Mouse (Mus musculus): ENCODE results near the gene Gm5129. TPM values are rescaled to one million over a fixed set of nuclear protein-coding genes. Genes with fewer than 3 reads are reported as not detected.
"Not testable (repeated sequence)": the region's sequence is repeated elsewhere in the genome, so short reads cannot be mapped to it uniquely, and the experiment has no call there.

Gm5129 gene
- polyA plus RNA-seq, 1 experiment from 2014 or later, result not detected

DNA sequence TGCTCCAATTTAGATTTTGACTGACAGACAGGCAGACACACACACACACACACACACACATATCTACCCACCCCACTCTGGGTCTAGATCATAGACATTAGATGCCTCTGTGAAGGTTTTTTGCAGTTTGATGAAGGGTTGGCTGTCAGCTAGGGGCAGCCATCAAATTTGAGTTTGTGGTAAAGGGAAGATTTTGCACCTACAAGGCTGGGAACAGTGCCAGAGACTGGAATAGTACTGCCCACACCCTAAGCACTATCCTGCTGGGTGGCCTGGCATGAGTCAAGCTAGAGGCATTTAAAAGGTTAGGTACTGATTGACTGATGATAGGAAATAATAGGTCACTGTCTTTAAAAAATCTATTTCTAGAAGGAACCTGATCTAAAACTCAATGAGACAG is 15.6 kb upstream of the Gm5129 start:
- Histone ChIP-seq H3K4me2 (no peak overlapping the region), H3K4me3 (no peak overlapping the region), H3K36me3 (peaks cover 65% of the 10 kb centered on the region), H3K4me1 (replicated peaks) (no peaks in the 10 kb centered on the region), H3K27ac (no peak overlapping the region), H3K9ac (no peak overlapping the region), H3K27me3 (no peaks in the 10 kb centered on the region), H3K9me3 (no peaks in the 10 kb centered on the region)
- ATAC-seq (ENCODE audit: low FRiP score), result no peak

DNA sequence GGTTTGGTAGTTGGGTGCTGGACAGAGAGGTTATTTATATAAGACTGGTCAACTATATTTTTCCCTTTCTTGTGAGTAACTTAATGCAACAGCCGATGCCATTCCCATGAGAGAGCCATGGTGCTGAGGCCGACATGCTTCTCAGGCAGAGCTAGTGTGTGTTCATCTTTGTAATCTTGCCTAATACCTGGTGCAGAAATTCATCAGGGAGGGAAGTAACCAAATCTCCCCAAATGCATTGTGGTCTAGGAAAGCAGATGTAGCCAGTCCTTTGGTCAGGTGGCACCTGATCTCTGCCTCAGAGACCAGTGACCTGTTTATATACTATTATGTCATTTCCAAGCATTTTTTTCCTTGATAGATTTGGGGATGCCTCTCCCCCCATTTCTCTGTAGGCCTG is 11.9 kb upstream of the Gm5129 start:
- no peak overlapping the region for H3K9ac ChIP-seq
- H3K9me3 ChIP-seq, result no peaks in the 10 kb centered on the region
- H3K4me3 ChIP-seq, result no peak overlapping the region
- H3K4me2 ChIP-seq, result no peak overlapping the region
- H3K4me1 ChIP-seq (replicated peaks), result no peaks in the 10 kb centered on the region
- peaks cover 30% of the 10 kb centered on the region for H3K36me3 ChIP-seq
- WGBS, result 95% methylated on average over 2 of the region's 2 CpGs
- no peak for ATAC-seq (ENCODE audit: low FRiP score)
- no peaks in the 10 kb centered on the region for H3K27me3 ChIP-seq
- no peak overlapping the region for H3K27ac ChIP-seq

DNA sequence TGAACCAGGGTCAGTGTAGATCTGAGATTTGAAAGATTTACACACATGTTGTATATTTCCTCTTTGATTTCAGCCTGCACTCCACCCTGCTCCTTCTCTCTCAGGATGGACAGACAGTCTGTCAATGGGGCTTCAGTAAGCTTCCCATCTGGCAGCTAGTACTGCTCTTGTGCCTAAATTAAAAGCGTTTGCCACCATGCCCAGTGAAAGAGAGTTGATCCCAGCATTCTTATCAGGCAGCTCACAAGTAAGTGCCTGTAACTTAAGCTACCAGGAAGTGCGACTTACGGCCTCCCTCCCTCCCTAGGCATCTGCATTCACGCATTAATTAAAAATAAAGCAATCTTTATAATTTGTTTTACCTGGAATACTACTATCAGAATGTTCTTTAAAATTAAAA is 5.4 kb upstream of the Gm5129 start:
- Histone ChIP-seq H3K9ac (no peak overlapping the region), H3K4me1 (replicated peaks) (peaks cover 36% of the 10 kb centered on the region), H3K9me3 (no peaks in the 10 kb centered on the region), H3K27ac (no peak overlapping the region), H3K27me3 (no peaks in the 10 kb centered on the region), H3K36me3 (peaks cover 7% of the 10 kb centered on the region; the same call in 1 of the 2 replicates), H3K4me2 (no peak overlapping the region), H3K4me3 (no peak overlapping the region)
- ATAC-seq (ENCODE audit: low FRiP score), result no peak
- 85% methylated on average over 4 of the region's 4 CpGs for WGBS

DNA sequence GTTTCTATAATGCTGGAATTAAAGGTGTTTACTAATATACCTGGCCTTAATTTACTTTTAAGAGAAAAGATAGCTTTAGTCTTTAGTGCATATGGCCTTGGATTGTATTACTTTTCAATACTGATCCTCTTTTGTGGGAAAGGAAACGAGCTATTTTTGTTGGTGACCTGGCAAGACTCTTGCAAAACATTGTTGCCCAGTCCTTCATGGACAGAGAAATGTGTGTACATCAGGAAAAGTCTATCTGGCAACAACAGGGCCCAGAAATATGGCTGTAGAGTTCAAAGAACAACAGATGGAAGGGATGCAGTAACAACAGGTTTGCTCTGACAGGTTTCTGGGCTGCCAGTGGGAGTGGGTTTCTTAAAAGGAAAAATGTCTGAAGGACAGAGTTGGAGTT is 4.9 kb upstream of the Gm5129 start:
- Histone ChIP-seq H3K27ac (no peak overlapping the region), H3K27me3 (no peaks in the 10 kb centered on the region), H3K4me1 (replicated peaks) (peaks cover 36% of the 10 kb centered on the region), H3K4me3 (no peak overlapping the region), H3K9me3 (no peaks in the 10 kb centered on the region), H3K4me2 (no peak overlapping the region), H3K9ac (no peak overlapping the region), H3K36me3 (peaks cover 7% of the 10 kb centered on the region; the same call in 1 of the 2 replicates)
- WGBS, result 92% methylated on average over 1 of the region's 1 CpGs
- ATAC-seq (ENCODE audit: low FRiP score), result no peak

DNA sequence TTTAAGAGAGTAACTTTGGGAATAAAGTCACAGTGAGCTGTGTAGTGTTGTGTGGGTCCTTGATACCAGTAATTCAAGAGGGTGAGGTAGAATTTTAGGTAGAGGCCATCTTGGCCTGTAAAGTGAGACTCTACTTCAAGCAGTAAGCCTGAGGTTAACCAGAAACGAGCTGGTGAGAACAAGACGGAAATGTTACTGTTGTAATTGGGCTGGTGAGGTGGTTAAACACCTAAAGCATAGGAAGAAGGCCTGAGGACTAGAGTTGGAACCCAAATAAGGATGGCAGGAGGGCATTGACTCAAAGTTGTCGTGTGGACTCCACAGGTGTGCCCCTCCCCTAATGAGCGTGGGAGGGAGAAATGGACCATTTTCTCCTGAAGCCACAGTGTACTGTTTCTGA is 2.3 kb upstream of the Gm5129 start:
- Histone ChIP-seq H3K4me2 (no peak overlapping the region), H3K27ac (no peak overlapping the region), H3K4me1 (replicated peaks) (peaks cover 43% of the 10 kb centered on the region), H3K27me3 (no peaks in the 10 kb centered on the region), H3K9ac (no peak overlapping the region), H3K9me3 (no peaks in the 10 kb centered on the region), H3K4me3 (no peak overlapping the region), H3K36me3 (peaks cover 7% of the 10 kb centered on the region; the same call in 1 of the 2 replicates)
- 87% methylated on average over 4 of the region's 4 CpGs for WGBS
- no peak for ATAC-seq (ENCODE audit: low FRiP score)

DNA sequence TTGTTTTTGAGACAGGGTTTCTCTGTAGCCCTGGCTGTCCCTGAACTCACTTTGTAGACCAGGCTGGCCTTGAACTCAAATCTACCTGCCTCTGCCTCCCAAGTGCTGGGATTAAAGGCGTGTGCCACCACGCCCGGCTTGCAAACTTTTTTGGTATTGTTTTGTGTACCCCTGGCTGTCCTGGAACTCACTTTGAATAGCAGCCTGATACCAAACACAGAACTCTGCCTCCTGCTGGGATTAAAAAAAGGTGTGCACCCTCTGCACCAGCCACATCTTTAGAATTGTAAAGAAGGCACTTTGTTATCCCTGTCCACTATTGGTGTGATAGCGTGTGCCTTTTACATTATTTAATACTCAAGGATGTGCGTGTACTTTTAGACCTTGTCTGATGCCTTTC is 1.7 kb upstream of the Gm5129 start:
- H3K4me3 ChIP-seq, result peak overlapping the region; percentile 99

DNA sequence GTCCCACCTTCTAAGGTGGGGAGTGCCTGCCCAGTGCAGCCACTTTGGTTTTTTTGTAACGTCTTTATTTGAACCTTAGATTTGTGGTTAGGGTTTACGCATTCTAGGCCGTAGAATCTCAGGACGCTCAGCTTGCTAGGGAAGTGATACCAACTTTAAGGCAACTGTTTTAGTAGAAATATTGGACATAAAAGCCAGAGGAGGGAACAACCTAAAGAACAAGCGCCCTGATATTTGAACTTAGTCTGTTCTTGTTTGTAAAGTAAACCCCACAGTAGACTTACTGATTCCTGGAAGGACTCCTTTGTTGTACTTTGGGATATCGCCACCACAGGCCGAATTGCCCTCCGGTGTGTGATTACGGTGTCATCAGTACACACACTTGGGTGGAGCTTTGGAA is 1.2 kb upstream of the Gm5129 start:
- no peak for ATAC-seq (ENCODE audit: low FRiP score)
- no peaks in the 10 kb centered on the region for H3K27me3 ChIP-seq
- WGBS, result 66% methylated on average over 9 of the region's 9 CpGs
- H3K4me1 ChIP-seq (replicated peaks), result peaks cover 43% of the 10 kb centered on the region
- peak overlapping the region; percentile 98 for H3K9ac ChIP-seq
- H3K4me3 ChIP-seq, result peak overlapping the region; percentile 99
- H3K4me2 ChIP-seq, result peak overlapping the region; percentile 90
- no peak overlapping the region for H3K27ac ChIP-seq
- H3K9me3 ChIP-seq, result no peaks in the 10 kb centered on the region
- peaks cover 1% of the 10 kb centered on the region; the same call in 1 of the 2 replicates for H3K36me3 ChIP-seq

More for the DNA sequence above, 1.7 kb upstream of the Gm5129 start:
- WGBS, result 90% methylated on average over 5 of the region's 5 CpGs
- no peak for ATAC-seq (ENCODE audit: low FRiP score)
- Histone ChIP-seq H3K4me1 (replicated peaks) (peaks cover 43% of the 10 kb centered on the region), H3K36me3 (peaks cover 5% of the 10 kb centered on the region; the same call in 1 of the 2 replicates), H3K9ac (peak overlapping the region; percentile 98; the same call in 1 of the 2 replicates), H3K4me2 (peak overlapping the region; percentile 90), H3K27me3 (no peaks in the 10 kb centered on the region), H3K27ac (no peak overlapping the region), H3K9me3 (no peaks in the 10 kb centered on the region)

DNA sequence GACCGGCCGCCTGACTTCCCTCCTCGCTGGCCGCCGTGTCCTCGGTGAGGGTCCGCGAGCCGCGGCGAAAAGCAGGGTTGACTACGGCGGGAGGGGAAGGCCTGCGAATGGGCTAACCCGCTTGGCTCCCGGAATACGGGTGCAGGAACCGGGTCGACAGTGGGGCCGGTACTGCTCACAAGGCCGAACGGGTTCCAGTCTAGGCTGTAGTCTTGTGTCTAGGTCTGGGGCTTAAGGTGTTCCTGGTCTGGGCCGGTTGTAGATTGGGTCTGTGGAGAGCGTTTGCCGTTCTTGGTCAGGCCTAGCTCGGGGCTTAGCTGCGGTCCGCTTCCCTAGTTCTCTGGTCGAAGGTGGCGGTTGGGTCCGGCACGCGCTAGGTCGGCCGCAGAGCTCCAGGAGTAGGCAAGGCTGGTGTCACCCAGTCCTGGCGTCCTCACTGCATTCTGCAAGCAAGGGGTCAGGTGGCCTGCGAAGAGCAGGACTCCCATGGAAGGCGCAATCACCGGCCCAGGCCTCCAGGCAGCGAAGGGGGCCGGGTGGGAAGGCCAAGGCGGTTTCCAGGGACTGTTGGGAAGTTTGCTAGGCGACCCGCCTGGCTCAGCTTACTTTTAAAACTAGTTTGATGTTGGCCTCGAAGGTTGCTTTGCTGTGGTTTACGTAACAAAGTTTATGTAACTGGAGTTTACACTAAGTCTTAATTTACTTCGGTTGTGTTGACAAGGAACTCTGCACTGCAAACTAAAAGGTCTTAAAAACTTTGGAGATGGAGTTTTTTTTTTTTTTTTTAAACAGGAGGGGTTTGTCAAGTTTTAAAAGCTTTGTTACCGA is 551 bp upstream of the Gm5129 start:
- 2% methylated on average over 48 of the region's 48 CpGs for WGBS
- peak; percentile 73 for ATAC-seq (ENCODE audit: low FRiP score)
- peak overlapping the region; percentile 98 for H3K9ac ChIP-seq

DNA sequence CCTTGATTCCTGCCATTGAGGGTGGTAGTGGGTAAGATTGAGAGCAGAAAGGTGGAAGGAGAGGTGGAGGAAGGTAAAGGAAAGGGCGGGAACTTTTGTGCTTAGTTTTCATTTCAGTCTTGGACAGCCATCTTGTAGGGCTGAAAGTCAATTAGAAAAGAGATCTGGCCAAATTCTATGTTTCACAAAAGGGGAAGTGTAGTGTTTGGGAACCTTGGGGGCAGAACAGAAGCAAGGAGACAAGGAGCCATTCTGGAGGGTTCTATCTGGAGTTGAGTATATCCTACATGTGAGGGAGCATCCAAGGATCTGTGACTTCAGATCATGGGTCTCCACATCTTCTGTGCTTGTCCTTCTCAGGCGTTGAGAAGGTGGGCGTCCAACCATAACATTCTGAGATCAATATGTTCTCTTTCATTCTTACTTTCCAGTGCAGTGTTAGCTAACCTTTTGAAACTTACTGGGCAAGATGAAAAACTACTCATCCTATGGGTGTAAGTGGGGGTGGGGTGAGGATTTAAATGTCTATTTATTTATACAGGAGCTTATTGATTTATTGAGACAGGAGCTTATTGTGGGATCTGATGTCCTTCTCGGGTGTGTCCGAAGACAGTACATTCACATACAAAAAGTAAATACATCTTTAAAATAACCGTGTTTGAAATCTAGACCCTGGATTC is 765 bp downstream of the Gm5129 start:
- Histone ChIP-seq H3K27ac (peak overlapping the region; percentile 96), H3K36me3 (no peaks in the 10 kb centered on the region), H3K4me2 (peak overlapping the region; percentile 70), H3K4me1 (replicated peaks) (peaks cover 40% of the 10 kb centered on the region), H3K9me3 (no peaks in the 10 kb centered on the region), H3K9ac (peak overlapping the region; percentile 98), H3K27me3 (no peaks in the 10 kb centered on the region), H3K4me3 (peak overlapping the region; percentile 99)
- whole genome bisulfite sequencing, result 58% methylated on average over 6 of the region's 6 CpGs
- ATAC-seq (ENCODE audit: low FRiP score), result no peak

More for the DNA sequence above, 551 bp upstream of the Gm5129 start:
- peak overlapping the region; percentile 96 for H3K27ac ChIP-seq
- H3K9me3 ChIP-seq, result no peaks in the 10 kb centered on the region
- peak overlapping the region; percentile 99 for H3K4me3 ChIP-seq
- peak overlapping the region; percentile 90 for H3K4me2 ChIP-seq
- no peaks in the 10 kb centered on the region for H3K36me3 ChIP-seq
- no peaks in the 10 kb centered on the region for H3K27me3 ChIP-seq
- peaks cover 43% of the 10 kb centered on the region for H3K4me1 ChIP-seq (replicated peaks)

DNA sequence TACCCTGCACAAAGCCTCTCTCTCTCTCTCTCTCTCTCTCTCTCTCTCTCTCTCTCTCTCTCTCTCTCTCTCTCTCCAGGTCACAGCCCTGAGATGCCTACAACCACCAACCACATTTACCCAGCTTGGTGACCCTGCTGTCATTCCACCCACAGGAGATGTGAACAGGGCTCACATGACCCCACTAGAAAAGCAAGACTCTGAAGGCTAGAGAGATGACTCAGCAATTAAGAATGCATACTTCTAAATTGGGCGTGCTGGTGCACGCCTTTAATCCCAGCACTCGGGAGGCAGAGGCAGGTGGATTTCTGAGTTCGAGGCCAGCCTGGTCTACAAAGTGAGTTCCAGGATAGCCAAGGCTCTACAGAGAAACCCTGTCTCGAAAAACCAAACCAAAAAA is 9.7 kb downstream of the Gm5129 start:
- H3K36me3 ChIP-seq; H3K4me2 ChIP-seq; H3K9ac ChIP-seq; H3K27me3 ChIP-seq; H3K27ac ChIP-seq; H3K4me3 ChIP-seq; H3K4me1 ChIP-seq (replicated peaks); H3K9me3 ChIP-seq; ATAC-seq (ENCODE audit: low FRiP score): not testable (repeated sequence)
- 78% methylated on average over 5 of the region's 5 CpGs for WGBS

DNA sequence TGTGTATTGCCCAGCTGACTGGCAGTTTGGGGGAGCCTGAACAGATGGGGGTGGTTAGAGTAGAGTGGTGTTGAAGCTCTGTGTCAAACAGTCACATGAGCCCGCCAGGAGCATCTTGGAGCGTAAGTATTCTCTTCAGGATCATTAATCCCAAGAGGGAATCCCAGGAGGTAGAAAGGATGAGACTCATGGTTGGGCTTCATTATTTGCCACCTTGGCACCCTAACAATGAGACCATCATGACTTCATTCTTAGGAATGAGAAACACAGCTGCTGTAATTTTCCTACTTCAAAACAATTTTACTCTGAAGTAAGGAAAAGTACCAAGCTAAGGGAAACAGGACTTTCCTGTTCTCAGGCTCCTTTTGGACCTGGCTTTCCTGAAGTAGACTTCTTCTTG is 10.4 kb downstream of the Gm5129 start:
- Histone ChIP-seq H3K27ac (no peak overlapping the region), H3K36me3 (no peaks in the 10 kb centered on the region), H3K4me2 (no peak overlapping the region), H3K4me3 (no peak overlapping the region), H3K4me1 (replicated peaks) (no peaks in the 10 kb centered on the region), H3K9ac (no peak overlapping the region), H3K27me3 (no peaks in the 10 kb centered on the region), H3K9me3 (no peaks in the 10 kb centered on the region)
- WGBS, result 92% methylated on average over 2 of the region's 2 CpGs
- ATAC-seq (ENCODE audit: low FRiP score), result no peak

DNA sequence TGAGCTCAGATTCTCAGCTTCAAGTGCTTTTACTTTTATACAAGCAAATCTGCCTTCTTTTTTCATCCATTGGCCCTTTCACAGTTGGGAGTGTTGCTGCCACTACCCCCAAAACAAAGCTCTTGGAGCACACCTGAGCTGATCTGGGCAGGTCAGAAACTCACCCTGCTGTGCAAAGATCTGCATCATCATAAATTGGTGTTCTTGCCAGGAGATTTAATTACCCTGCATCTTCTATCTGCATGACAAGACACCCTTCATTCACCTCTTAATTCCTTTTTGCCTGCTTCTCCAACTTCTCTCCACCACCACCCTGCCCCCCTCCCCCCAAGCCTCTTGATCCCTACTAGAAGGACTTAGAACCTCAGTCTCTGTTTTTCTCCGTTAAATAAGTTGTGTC is 14.6 kb downstream of the Gm5129 start:
- no peaks in the 10 kb centered on the region for H3K27me3 ChIP-seq
- 12% methylated on average over 1 of the region's 1 CpGs for WGBS
- H3K9ac ChIP-seq, result no peak overlapping the region
- ATAC-seq (ENCODE audit: low FRiP score), result no peak
- H3K9me3 ChIP-seq, result no peaks in the 10 kb centered on the region
- H3K4me2 ChIP-seq, result no peak overlapping the region
- H3K4me1 ChIP-seq (replicated peaks), result no peaks in the 10 kb centered on the region
- no peak overlapping the region for H3K4me3 ChIP-seq
- H3K36me3 ChIP-seq, result no peaks in the 10 kb centered on the region
- no peak overlapping the region for H3K27ac ChIP-seq
